Mouse (Mus musculus) megakaryocyte-erythroid progenitor cell, adult 5 weeks (primary cell): ENCODE results near the gene Olfr1377. TPM values are rescaled to one million over a fixed set of nuclear protein-coding genes. Genes with fewer than 3 reads are reported as not detected.

Experiments used
- polyA plus RNA-seq: library from polyadenylated mRNA; stranded (reverse); fragments of >175 nt; gene quantifications from 2 replicates; pipeline ENCODE4 v1.2.3, GENCODE M21; 2012

Olfr1377 gene
- not detected in 2 replicates for polyA plus RNA-seq

DNA sequence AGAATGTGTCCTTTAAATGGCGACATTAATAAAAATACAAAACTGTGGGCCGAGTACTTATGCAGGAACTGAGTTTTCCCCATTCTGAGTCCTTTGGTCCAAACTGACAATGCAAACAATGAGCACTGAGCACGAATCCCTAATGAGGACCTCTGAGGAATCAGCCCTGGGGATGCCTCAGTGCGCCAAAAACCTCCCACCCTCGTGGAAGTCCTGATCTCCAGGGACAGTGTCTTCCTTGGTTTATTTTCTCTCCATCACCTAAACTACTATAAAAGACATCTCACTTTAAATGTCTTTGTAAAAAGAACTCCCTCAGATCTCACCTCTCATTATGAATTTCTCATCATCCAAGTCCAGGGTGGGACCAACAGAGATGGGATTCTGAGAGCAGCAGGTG, at the start of gene Olfr1377:
Gene Olfr1377 (plus strand): TSS at position 301 of the 400 bp plus-strand sequence.

DNA sequence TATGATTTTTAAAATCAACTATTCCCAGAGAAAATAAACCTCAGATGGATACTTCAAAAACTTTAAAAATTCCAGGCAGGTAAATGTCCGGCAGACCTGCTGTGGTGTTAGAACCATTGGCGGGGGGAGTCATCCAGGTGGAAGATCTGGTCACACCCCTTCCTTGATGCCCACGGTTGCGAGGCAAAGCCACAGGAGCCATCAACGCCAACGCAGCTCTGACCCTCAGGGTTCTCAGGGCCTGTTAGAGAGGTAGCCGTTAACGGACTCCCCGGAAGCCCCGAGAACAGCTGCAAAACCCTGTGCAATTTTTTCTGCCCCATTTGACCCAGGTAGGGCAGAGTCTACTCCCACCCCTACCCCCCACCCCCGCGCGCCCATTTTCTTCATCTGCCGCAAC, 38.3 kb upstream of the Olfr1377 start, which contains the start of gene 4933414I15Rik:
Gene 4933414I15Rik (minus strand): TSS at position 260 of the 400 bp plus-strand sequence.

GRCm38 (mm10) chr11:50953665-50954064, 28.1 kb upstream of the Olfr1377 start, which contains the start of gene Prop1:
TSS of gene Prop1 (minus strand) at chr11:50953765.

DNA sequence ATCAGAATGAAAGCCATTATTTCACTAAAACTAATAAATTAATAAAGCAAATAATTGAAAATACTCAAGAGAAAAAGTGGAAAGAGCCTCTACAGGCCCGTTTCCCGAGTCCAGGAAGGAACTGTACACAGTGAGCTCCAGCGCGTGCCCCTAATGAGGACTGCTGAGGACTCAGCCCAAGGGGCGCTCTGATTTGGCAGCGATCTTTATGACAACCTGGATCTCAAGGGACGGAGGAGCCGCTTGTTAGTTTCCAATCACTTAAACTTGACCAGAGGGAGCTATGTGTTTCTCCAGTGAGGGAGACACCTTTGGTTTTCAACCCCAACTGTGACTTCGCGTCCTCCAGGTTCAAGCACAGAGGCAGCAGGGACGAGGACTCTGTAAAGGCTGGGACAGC, 15.5 kb upstream of the Olfr1377 start, which contains the start of gene Olfr1378:
Gene Olfr1378 (plus strand): TSS at position 301 of the 400 bp plus-strand sequence.

GRCm38 (mm10) chr11:51003296-51003695, 21.5 kb downstream of the Olfr1377 start, which contains the start of gene Olfr51:
TSS of gene Olfr51 (plus strand) at chr11:51003596.

GRCm38 (mm10) chr11:51013936-51014335, 32.2 kb downstream of the Olfr1377 start, which contains the start of gene Olfr54:
TSS of gene Olfr54 (plus strand) at chr11:51014236.

Other genes with a start within 250 kb of the Olfr1377 start
- gene Zfp354c, start 154.2 kb upstream of the Olfr1377 start, polyA plus RNA-seq = 0.41 and 2.2 TPM in 2 replicates
- gene Zfp879, start 140.4 kb upstream of the Olfr1377 start, polyA plus RNA-seq = 0.04 and 0.09 TPM in 2 replicates
- gene Grm6, start 131.3 kb upstream of the Olfr1377 start, polyA plus RNA-seq = 0.04 and 0.14 TPM in 2 replicates
- gene Zfp454, start 94.3 kb upstream of the Olfr1377 start, polyA plus RNA-seq = 0.49 TPM in 1 of 2 replicates, not detected in the other
- gene Zfp2, start 65.8 kb upstream of the Olfr1377 start, polyA plus RNA-seq = 0.06 and 0.09 TPM in 2 replicates
- gene Zfp354b, start 50.3 kb upstream of the Olfr1377 start, polyA plus RNA-seq = 0.04 and 0.50 TPM in 2 replicates
- gene 4933414I15Rik, start 38.2 kb upstream of the Olfr1377 start, polyA plus RNA-seq = not detected in 2 replicates
- not detected in 2 replicates for gene Prop1, start 28.2 kb upstream of the Olfr1377 start, polyA plus RNA-seq
- not detected in 2 replicates for gene Olfr1378, start 15.4 kb upstream of the Olfr1377 start, polyA plus RNA-seq
- gene Olfr51, start 21.6 kb downstream of the Olfr1377 start, polyA plus RNA-seq = not detected in 2 replicates
- gene Olfr54, start 32.3 kb downstream of the Olfr1377 start, polyA plus RNA-seq = not detected in 2 replicates
- not detected in 2 replicates for gene Olfr1375, start 66.1 kb downstream of the Olfr1377 start, polyA plus RNA-seq
- 0.01 TPM in 1 of 2 replicates, not detected in the other for gene Zfp354a, start 77.3 kb downstream of the Olfr1377 start, polyA plus RNA-seq
- gene Gm12569, start 238.5 kb downstream of the Olfr1377 start, polyA plus RNA-seq = not detected in 2 replicates